Mouse (Mus musculus) olfactory bulb, adult 2 months (tissue): ENCODE measurements around the gene Ccdc85c.

ENCODE experiments used
- CTCF ChIP-seq: fragments of 200-500 bp; IDR thresholded peaks from 2 replicates; pipeline ENCODE4 v1.5.1; 2012; ENCODE audit warnings: low read depth, mild to moderate bottlenecking, low read length, moderate library complexity; ENCODE audit not compliant: insufficient read depth
- POLR2A ChIP-seq: fragments of 200-500 bp; IDR thresholded peaks from 2 replicates; pipeline ENCODE4 v1.6.1; 2012; ENCODE audit warnings: mild to moderate bottlenecking, low read depth, low read length, moderate library complexity; ENCODE audit not compliant: insufficient read depth

- TF ChIP-seq CTCF (peak; percentile 69), POLR2A (no peak)
Measured at GRCm38 (mm10) chr12:108206641-108207040, 68.6 kb downstream of the Ccdc85c start.
